Mouse (Mus musculus) retina, embryonic 14.5 days (tissue): ENCODE results near the gene Agr2.

Experiments used
- DNase-seq: peaks from one replicate; pipeline ENCODE4 v3.0.0-alpha.2; 2015; ENCODE audit warnings: low spot score

Agr2 gene

GRCm38 (mm10) chr12:36027171-36027570 lies 34.5 kb downstream of the Agr2 start:
- DNase-seq, result no peak

GRCm38 (mm10) chr12:36028968-36029645 lies 36.4 kb downstream of the Agr2 start:
- DNase-seq, result no peak

- no peak for DNase-seq
Measured at GRCm38 (mm10) chr12:36029687-36030086, 37.0 kb downstream of the Agr2 start.

DNA sequence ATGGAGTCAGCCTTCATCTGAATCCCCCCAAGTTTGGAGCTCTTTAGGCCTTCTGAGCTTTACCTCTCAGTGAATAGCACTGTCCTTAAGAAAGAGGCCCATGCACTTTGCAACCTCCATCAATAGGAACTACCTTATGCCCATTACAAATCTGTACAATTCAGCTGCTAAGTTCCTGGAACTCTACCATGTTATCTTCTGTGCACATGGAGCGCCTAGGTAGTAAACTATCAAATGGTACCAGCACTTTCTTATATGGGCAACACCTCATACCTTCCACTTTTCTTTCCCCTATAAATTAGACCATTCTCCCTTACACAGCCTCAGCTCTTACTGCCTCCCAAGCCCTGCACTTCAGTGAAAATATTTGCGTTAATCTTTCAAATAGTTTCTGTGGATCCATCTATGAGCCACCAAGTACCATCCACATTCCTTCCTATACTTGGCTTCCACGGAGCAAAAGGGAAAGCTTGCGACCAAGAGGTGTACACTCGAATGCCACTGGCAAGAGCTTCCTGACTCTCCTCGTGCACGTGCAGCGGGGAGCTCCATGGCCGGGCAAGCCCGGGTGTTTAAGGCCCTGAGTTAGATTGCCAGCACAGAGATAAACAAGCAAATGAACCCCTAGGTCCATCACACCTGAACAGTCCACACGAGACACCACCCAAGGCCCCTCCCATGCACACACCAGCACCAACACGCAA lies 38.1 kb downstream of the Agr2 start:
- no peak for DNase-seq

DNA sequence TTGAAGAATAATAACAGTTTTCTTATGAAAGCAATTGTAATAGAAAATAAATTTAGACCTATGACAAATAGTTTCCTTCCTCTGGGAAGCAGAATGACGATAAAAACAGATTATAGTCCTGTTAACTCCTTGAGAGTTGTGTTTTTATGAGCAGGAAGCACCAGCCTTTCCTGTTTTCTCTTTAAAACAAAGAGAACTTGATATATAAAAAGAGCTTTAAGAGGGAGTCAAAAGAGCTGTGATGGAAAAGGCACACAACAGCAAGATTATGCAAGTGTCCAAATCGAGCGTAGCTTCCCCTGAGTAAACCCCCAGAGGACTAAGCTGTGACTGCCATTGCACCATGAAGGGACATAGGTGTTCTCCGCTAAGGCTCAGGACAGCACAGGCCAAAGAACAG lies 39.7 kb downstream of the Agr2 start:
- DNase-seq, result no peak

DNA sequence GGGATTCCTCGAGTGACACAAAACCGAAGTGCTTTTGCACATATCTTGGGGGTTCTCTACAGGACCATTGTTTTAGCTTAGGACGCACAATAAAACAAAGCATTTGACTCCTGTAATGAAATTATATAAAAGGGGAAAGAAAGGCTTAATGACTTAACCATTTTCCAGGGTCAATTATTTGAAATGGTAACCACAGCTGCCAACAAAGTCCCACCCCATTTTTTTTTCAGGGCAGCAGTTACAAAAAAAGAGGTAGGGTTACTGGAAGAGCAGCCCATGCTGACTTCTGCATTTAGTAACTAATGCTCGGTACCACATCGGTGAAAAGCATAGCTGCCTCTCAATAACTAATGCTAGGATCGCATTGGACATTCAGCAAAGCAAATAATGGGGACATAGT lies 42.8 kb downstream of the Agr2 start:
- DNase-seq, result no peak

DNA sequence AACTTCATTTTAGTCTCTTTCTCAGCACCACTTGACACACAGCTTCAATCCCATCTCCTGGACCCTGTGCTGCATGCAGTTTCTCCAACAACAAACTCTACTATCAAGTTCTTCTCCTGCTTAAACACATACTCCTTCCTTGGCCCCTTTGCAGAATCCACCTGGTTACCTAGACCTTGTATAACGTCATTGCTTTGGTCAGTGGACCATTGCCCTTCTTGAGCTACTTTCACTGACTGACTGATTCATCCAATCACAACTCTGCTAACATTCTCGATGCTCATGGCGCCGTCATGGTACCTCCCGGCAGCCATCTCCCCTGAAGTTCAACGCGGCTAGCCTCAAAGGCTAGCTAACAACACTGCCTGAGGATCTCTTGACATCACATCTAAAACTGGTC lies 43.4 kb downstream of the Agr2 start:
- no peak for DNase-seq

GRCm38 (mm10) chr12:36036776-36037175 lies 44.1 kb downstream of the Agr2 start:
- DNase-seq, result no peak

DNA sequence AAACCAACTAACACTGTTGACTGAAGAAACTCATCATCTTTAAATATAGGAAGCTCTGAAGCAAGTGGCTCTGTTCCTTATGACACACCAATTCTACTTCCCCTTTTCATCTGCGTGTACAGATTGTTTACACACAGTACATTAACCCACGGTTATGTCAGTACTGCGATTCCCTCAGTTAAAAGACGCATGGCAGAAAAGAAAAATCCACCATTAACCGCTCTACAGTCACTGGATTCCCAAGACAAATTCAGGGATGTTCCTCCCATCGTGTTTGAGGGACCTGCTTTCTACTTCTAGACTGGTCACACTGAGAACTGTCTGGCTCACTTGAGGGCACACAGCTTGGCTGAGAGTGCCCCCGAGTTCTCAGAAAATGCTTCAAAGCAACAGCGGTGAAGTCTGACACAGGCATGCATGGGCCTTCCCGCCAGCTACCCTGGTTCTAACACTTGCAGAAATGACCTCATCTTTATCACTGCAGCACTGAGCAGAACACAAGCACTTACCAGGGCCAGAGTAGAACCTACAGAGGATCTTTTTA lies 46.9 kb downstream of the Agr2 start:
- no peak for DNase-seq

DNA sequence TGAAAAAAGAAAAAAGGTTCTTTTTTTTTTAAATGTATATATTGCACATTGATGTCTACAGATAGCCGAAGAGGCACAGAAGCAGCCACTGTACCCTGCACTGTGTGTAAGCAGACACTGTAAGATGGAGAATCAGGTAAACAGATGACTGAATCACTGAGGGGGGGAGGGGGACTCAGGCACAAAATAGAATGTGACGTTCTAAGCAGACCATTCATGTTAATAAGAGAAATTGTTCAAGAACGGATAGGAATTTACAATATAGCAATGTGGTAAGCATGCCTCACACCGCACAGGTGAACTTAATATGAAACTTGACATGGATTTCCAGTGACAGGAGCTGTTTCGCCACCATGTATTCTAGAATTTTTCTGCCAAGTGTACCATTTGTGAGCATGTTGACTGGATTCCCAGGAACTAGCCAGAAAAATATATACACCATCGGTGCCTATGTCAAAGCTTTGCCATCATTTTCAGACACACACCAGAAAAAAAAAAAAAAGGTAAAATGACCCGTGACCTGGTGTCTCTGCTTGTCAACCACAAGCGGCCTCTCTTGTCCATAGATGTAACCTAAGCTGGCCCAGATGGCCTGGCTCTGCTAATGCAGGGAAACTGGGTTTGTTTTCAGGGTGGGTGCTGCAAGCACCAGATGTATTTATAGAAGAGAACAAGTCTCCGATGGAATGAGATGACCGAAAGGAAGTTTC lies 48.0 kb downstream of the Agr2 start:
- DNase-seq, result peak; percentile 15

GRCm38 (mm10) chr12:36041281-36041589 lies 48.5 kb downstream of the Agr2 start:
- DNase-seq, result no peak

DNA sequence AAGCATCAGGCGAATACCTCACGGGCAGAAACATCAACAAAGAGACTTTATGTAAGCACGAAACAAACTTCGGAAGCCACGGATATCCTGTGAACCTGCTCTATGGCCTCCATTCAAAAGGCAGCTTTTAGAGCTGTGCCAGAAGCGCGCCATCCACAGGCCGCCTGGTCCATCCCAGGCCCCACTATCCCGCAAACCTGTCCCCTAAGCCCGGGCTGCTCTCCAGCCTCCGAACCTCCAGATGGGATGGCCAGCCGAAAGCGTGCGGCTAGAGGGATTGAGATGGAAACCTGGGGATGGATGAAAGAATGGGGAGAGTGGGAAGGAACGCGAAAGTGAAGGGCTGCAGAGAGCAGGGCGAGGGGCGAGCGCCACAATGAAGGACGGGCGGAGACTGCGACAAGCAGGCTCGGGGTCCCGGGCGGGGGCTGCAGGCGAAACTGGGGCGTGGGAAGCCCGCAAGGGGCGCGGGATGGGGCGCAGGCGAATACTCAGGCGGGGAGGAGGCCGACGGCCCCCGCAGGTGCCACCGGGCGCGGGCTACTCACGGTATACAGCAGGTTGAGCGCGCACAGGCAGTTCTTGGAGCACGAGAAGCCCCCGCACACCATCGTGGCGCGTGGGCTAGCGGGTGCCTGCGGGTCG lies 49.1 kb downstream of the Agr2 start:
- DNase-seq, result peak; percentile 73

- DNase-seq, result peak; percentile 92
Measured at GRCm38 (mm10) chr12:36042348-36042778, 49.7 kb downstream of the Agr2 start, which contains the start of gene Tspan13. Gene Tspan13, minus strand, starts transcription at chr12:36042500.

- no peak for DNase-seq
Measured at GRCm38 (mm10) chr12:36044691-36045090, 52.0 kb downstream of the Agr2 start.

- no peak for DNase-seq
Measured at GRCm38 (mm10) chr12:36046196-36046595, 53.5 kb downstream of the Agr2 start.

GRCm38 (mm10) chr12:36047593-36047992 lies 54.9 kb downstream of the Agr2 start:
- DNase-seq, result no peak

GRCm38 (mm10) chr12:36050276-36050675 lies 57.6 kb downstream of the Agr2 start:
- DNase-seq, result no peak
